Mouse (Mus musculus) adrenal gland, adult (tissue): ENCODE results near the gene Vmn1r189.
"Not testable (repeated sequence)": the region's sequence is repeated elsewhere in the genome, so short reads cannot be mapped to it uniquely, and the experiment has no call there.

Experiments
- DNase-seq, 2 experiments: peaks; one replicate each; pipeline ENCODE4 v3.0.0; 2022 to 2023; ENCODE audit warnings: low spot score in 1 of 2; ENCODE audit not compliant: inconsistent age in 2 of 2

The Vmn1r189 gene

DNA sequence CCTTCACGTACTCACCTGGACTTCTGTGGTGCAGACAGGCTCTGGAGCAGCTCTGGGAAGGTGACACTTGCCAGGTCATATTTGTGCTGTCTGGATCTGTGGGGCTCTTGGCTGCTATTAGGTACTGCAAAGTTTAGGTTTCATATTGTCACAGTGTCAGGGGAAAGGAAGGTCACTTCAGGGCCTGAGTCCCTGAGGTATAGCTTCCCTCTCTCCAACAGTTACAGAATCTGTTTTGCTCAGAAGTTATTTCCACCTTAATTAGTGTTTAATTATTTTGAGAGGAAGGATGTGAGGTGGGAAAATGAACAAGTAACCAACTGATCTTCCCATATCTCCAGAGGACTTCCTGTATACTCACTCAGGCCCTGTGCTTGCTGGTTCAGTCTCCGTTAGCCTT is at the start of gene Vmn1r189:
Gene Vmn1r189 (minus strand): TSS at position 101 of the 400 bp plus-strand sequence.
- DNase-seq: not testable (repeated sequence)

DNA sequence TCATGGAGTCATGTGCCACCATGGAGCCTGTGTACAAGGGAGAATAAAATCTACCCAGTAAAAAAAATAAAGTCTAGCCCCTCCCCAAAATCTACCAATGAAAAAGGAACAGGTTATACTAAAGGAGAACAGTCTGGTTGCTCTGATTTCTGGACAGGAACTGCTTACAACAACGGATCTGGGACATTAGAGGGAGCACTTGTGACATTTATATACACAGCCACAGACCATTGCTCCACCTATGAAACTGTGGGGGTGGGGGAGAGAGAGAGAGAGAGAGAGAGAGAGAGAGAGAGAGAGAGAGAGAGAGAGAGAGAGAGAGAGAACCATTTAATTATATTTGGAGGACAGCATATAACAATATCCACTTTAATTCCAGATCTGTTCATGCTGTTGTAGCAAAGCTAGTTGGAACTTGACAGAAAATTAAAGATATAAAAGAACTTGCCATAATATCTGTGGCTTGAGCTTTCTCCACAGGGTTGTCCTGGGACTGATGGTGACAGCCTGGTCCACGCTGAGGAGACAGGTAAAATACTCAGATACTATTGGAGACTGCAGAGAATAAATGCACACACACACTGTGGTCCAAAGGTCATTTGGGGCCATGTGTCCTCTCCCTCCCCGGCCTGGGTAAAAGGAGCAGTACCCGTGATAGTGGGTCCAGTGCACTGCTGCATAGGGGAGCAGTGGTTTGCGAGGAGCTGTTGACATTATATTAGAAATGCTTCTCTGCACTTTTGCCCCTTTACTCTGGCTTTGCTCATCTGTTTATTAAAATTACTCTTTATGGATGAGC is 31.1 kb upstream of the Vmn1r189 start:
- not testable (repeated sequence) for DNase-seq

DNA sequence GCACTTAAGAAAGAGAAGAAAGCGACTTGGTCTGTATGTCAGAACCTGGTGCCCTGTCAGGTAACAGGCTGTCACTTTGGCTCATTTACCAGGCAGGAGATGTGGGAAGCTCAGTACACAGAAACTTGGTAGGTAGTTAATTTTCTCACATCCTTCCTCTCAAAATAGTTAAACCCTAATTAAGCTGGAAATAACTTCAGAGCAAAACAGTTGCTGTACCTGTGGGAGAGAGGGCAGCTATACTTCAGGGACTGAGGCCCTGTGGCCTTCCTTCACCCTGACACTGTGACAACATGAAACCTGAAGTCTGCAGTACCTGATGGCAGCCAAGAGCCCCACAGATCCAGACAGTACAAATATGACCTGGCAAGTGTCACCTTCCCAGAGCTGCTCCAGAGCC is 21.5 kb downstream of the Vmn1r189 start, which contains the start of gene Vmn1r188:
Gene Vmn1r188 (plus strand): TSS at position 301 of the 400 bp plus-strand sequence.
- not testable (repeated sequence) for DNase-seq

DNA sequence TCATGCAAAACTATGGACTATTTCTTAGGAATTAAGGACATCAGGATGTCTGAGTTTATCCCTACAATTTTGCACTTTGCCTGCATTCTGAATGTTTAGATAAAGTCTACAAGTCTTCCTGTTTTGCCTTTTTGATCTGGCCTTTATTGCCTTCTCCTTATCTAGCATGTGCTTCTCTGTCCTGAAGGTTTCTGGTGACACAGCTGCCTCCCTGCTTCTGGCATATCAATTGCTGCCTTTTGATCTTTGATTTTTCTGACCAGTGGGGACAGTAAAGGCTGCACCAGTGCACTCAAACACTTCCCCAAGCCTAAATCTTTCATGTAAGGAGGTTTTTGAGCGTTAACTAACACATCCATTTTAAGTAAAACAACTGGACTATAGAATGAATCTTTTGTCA is 42.2 kb downstream of the Vmn1r189 start:
- no peak for DNase-seq

DNA sequence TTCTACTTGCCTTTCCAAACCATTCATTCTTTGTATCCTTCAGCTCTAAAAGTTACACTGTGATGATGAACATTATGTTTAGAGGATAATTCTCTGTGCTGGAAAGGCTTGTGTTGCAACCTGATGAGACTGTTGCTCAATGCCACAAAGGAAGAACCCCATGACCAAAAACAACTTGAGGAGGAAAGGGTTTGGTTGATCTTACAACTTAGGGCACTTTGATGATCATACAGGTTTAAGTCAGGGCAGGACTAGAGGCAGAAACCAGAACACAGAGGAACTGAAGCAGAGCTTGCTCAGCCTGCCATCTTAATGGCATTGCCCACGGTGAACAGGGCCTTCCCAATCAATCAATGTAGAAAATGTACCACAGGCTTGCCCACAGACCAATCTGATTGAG is 44.2 kb downstream of the Vmn1r189 start:
- DNase-seq: no peak

DNA sequence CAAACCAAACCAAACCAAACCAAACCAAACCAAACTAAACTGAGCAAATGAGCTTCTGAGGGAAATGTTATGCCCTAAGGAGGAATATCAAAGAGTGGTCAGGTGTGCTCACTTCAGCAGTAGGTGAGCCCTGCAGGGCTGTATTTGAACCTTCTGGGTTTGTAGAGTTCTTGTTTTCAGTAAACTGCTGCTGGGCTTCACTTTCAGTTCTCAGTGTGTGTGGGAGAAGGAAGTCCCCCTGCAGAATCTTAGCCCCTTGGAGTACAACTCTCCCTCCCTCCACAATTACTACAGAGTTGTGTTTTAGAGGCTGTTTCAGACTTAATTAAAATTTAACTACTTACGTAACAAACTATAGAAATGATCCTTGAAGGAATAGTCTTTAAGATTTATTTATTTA is 51.9 kb downstream of the Vmn1r189 start:
- no peak for DNase-seq

DNA sequence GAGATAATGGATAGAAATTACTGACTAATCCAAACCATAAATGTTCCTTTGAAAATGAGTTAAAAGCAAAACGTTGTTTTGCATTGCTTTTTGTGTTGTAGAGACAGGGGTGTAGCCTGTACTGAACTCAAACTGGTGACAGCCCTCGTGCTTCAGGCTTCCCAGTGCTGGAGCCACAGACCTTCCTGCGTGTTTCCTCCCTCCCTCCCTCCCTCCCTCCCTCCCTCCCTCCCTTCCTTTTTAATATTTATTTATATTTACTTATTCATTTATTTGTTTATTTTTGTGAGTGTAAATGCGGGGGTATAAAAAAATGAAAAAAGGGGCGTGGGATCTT is 54.1 kb downstream of the Vmn1r189 start:
- DNase-seq: no peak

DNA sequence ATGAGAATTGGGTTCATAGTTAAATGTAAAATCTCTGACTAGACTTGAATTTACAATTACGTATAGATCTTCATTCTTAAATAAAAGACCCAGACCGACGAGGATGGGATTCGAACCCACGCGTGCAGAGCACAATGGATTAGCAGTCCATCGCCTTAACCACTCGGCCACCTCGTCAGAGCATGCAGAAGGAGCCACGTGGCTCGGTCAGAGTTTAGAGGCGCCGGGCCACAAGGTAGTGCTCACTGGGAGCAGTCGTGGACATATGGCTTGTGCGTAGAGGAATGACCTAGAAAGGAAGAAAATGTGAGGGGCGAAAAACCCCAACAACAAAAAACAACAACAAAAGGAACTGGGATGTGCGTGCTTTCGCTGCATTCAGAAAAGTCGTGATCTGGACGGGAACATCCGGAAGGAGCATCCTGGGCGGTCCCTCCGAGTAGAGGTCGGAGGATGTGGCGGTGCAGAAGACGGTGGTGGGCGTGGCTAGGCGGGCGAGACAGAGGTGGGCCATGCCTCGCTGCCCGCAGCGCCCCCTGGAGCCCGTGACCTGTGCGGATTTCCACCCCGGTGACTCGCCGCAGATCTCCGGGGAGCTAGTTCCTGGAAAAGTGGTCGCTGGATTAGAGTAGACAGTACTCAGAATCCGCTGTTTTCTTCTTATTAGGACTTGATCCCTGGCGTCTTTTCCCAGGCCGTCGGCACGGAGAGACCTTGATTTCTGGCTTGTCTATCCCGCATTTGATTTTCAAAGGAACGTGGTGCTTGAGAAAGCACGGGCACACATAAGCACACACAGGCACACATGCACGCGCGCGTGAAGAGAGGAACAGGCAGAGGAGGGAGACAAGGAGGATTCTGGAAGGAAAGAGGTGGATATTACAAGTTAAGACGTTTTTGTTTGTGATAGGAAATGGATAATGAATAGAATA is 54.8 kb downstream of the Vmn1r189 start:
- peak; percentile 94 to 98 for DNase-seq
